Comparison of ENCODE assay signal across 20 mouse cellular contexts in the genomic region with DNA sequence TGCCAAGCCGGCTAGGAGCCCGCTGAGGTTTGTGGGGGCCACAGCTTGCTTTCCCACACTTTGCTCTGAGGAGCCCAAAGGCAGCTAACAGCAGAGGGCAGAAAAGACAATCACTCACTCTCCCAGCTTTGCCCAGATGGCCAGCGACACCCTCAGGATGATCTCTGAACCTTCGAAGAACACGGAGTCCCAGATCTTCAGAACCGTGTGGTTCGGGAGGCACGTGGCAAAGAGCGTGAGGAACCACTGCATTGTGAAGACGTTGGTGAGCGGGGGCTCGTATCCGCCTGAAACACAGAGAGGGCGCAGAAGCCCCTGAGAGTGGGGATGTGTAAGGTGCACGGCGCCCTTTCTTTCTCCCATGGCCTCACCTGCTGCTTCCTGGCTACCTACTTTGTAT. TPM values are rescaled to one million over a fixed set of nuclear protein-coding genes. Genes with fewer than 3 reads are reported as not detected.
DNase-seq lines count a peak whose midpoint lies in the region; ATAC-seq and TF ChIP-seq lines count a peak whose summit lies in the region.
"Had no signal": no experiment of that assay in that cellular context is flagged by ENCODE, and none has a peak within 500 bp of the region (broad histone marks: within the 10 kb centered on the region; RNA-seq: fewer than 3 reads in every experiment).

No protein-coding gene starts in this region.

- TF ChIP-seq POLR2A in liver, adult 2 months (IDR thresholded peaks at IDR 0.05; ENCODE audit: extremely low read depth, insufficient read depth, low read length): no peak
- TF ChIP-seq POLR2A in thymus, adult 2 months (IDR thresholded peaks at IDR 0.05; ENCODE audit: control insufficient read depth, extremely low read depth, insufficient read depth, low read length, poor library complexity): no peak

- H3K4me2 ChIP-seq in liver, embryonic 11.5 days: no peak overlapping the region; the same call in 1 of the 2 replicates
- H3K4me2 ChIP-seq: embryonic facial prominence, embryonic 12.5 days; forebrain, embryonic 15.5 days; limb, embryonic 15.5 days; lung, embryonic 14.5 days; midbrain, embryonic 15.5 days; neural tube, embryonic 15.5 days had no signal

- ATAC-seq in liver, embryonic 11.5 days (replicated peaks; ENCODE audit: low FRiP score): no peak
- ATAC-seq: forebrain, embryonic 15.5 days; midbrain, embryonic 15.5 days had no signal

- H3K4me1 ChIP-seq in liver, adult 2 months (ENCODE audit: control insufficient read depth, insufficient read depth, low read length): peaks cover 7% of the 10 kb centered on the region
- H3K4me1 ChIP-seq in liver, embryonic 11.5 days (replicated peaks; ENCODE audit: control insufficient read depth, insufficient read depth, low read length): peaks cover 2% of the 10 kb centered on the region; the same call in 1 of the 2 replicates
- peaks cover 25% of the 10 kb centered on the region for H3K4me1 ChIP-seq in thymus, adult 2 months (replicated peaks; ENCODE audit: control insufficient read depth, insufficient read depth, low read length)

- H3K36me3 ChIP-seq in liver, adult 2 months (ENCODE audit: control insufficient read depth, insufficient read depth, low read length): peaks cover 4% of the 10 kb centered on the region; the same call in 1 of the 2 replicates
- H3K36me3 ChIP-seq in liver, embryonic 11.5 days (ENCODE audit: control insufficient read depth, insufficient read depth, low read length): no peaks in the 10 kb centered on the region
- no peaks in the 10 kb centered on the region for H3K36me3 ChIP-seq in thymus, adult 2 months (ENCODE audit: control insufficient read depth, insufficient read depth, low read length)
- H3K36me3 ChIP-seq: embryonic facial prominence, embryonic 12.5 days; limb, embryonic 15.5 days had no signal

- H3K9ac ChIP-seq in liver, adult 2 months (ENCODE audit: low read depth, low read length): no peak overlapping the region
- H3K9ac ChIP-seq in liver, embryonic 11.5 days (ENCODE audit: low read depth, low read length): no peak overlapping the region
- H3K9ac ChIP-seq: embryonic facial prominence, embryonic 12.5 days; forebrain, embryonic 15.5 days; limb, embryonic 15.5 days; lung, embryonic 14.5 days; midbrain, embryonic 15.5 days; neural tube, embryonic 15.5 days had no signal

- H3K9me3 ChIP-seq in liver, embryonic 11.5 days (ENCODE audit: control insufficient read depth, low read length): no peaks in the 10 kb centered on the region
- H3K9me3 ChIP-seq: embryonic facial prominence, embryonic 12.5 days; forebrain, embryonic 15.5 days; limb, embryonic 15.5 days; midbrain, embryonic 15.5 days; neural tube, embryonic 15.5 days had no signal

- no peaks in the 10 kb centered on the region for H3K27me3 ChIP-seq in liver, adult 2 months (ENCODE audit: control insufficient read depth, insufficient read depth, low read length)
- no peaks in the 10 kb centered on the region for H3K27me3 ChIP-seq in liver, embryonic 11.5 days (replicated peaks; ENCODE audit: control insufficient read depth, insufficient read depth, low read length)
- no peaks in the 10 kb centered on the region for H3K27me3 ChIP-seq in thymus, adult 2 months (ENCODE audit: control insufficient read depth, insufficient read depth, low read length)
- H3K27me3 ChIP-seq: CH12.LX; embryonic facial prominence, embryonic 12.5 days; limb, embryonic 15.5 days; midbrain, embryonic 15.5 days; neural tube, embryonic 15.5 days had no signal

- no peak overlapping the region for H3K27ac ChIP-seq in liver, adult 2 months (replicated peaks; ENCODE audit: insufficient read depth, low read depth, low read length)
- H3K27ac ChIP-seq in liver, embryonic 11.5 days (ENCODE audit: low read depth, low read length): no peak overlapping the region
- no peak overlapping the region for H3K27ac ChIP-seq in thymus, adult 2 months (ENCODE audit: control insufficient read depth, insufficient read depth, low read length)
- H3K27ac ChIP-seq: embryonic facial prominence, embryonic 12.5 days; forebrain, embryonic 15.5 days; limb, embryonic 15.5 days; midbrain, embryonic 15.5 days; neural tube, embryonic 15.5 days had no signal

- no peaks in the 10 kb centered on the region for H3K79me2 ChIP-seq in liver, adult 2 months (ENCODE audit: control insufficient read depth, insufficient read depth, low read length)

- TF ChIP-seq CTCF in liver, adult 2 months (IDR thresholded peaks at IDR 0.05; ENCODE audit: low read depth, low read length): no peak
- TF ChIP-seq CTCF in thymus, adult 2 months (IDR thresholded peaks at IDR 0.05; ENCODE audit: borderline replicate concordance, control insufficient read depth, extremely low read depth, insufficient read depth, low read length, poor library complexity): no peak

- no peak overlapping the region for H3K4me3 ChIP-seq in liver, adult 2 months (ENCODE audit: insufficient read depth, low read depth, low read length)
- no peak overlapping the region for H3K4me3 ChIP-seq in liver, embryonic 11.5 days (ENCODE audit: low read depth, low read length)
- H3K4me3 ChIP-seq in thymus, adult 2 months (ENCODE audit: control insufficient read depth, insufficient read depth, low read length): 0 out of 2 replicates have a peak overlapping the region, but pooled peaks have one; percentile 5
- H3K4me3 ChIP-seq: embryonic facial prominence, embryonic 12.5 days; forebrain, embryonic 15.5 days; limb, embryonic 15.5 days; midbrain, embryonic 15.5 days; myocyte; neural tube, embryonic 15.5 days had no signal

- DNase-seq in heart, adult 11 months: peak; percentile 81
- no peak for DNase-seq in heart, adult 18-20 months
- peak; percentile 33 for DNase-seq in liver, adult 2 months (ENCODE audit: extremely low read depth, low read depth, low spot score)
- DNase-seq in liver, embryonic 11.5 days (ENCODE audit: low spot score): no peak
- DNase-seq in thymus, adult 2 months: no peak
- no peak for DNase-seq in thymus, postnatal 25 days
- DNase-seq in kidney, postnatal 10 days: no peak
- DNase-seq: adrenal gland, adult 2 months; cerebellum, adult 9-11 months; gastrocnemius, postnatal 14 days; kidney, adult 8-10 months; lung, embryonic 14.5 days; thymus, postnatal 36 days had no signal

- 84% methylated on average over 16 of the region's 16 CpGs for WGBS in liver, adult 2 months
- 68% methylated on average over 16 of the region's 16 CpGs for WGBS in liver, embryonic 11.5 days
- 88% methylated on average over 16 of the region's 16 CpGs for WGBS in thymus, adult 2 months

RNA-seq across cellular contexts. Expression of a gene that starts 56.6 kb away (rescaled TPM):
- total RNA-seq in heart, adult 18-20 months (2021): 1 to 10 TPM; 2.1 to 2.3 TPM
- 8.4 and 10.7 TPM in 2 replicates for total RNA-seq in liver, adult 2 months (2014; rRNA removed)
- 0.81 and 2.6 TPM in 2 replicates for polyA plus RNA-seq in liver, adult 2 months (2012; rRNA removed)
- 0.27 and 0.78 TPM in 2 replicates for polyA plus RNA-seq in liver, embryonic 11.5 days (2014; fragmentation: Nextera tagmentation; extraction: Ambion mirVana)
- polyA plus RNA-seq in thymus, adult 2 months (2012; rRNA removed): 0.51 and 0.68 TPM in 2 replicates
- total RNA-seq: CH12.LX had no signal
- polyA plus RNA-seq: myocyte had no signal

Comparison
In these comparisons a context has a peak if more than half of its experiments do, and no peak if none do; other contexts are left out.
1. DNase-seq: peak in heart, adult 11 months (single experiment) and liver, adult 2 months (single experiment); none in heart, adult 18-20 months (0 of 2), liver, embryonic 11.5 days (single experiment), thymus, adult 2 months (single experiment), thymus, postnatal 25 days (single experiment) and kidney, postnatal 10 days (single experiment).